Mouse (Mus musculus) kidney, embryonic 14.5 days (tissue): ENCODE measurements around the gene Wdr46. TPM values are rescaled to one million over a fixed set of nuclear protein-coding genes. Genes with fewer than 3 reads are reported as not detected.

Experiments used
- ATAC-seq: fragments of 200-750 bp; cut with Nextera tagmentation; 2 replicates; pipeline ENCODE4 v1.8.0; 2017; ENCODE audit warnings: moderate number of reproducible peaks, mild to moderate bottlenecking, moderate TSS enrichment, moderate library complexity; ENCODE audit not compliant: low FRiP score, low TSS enrichment
- H3K27ac ChIP-seq: fragments of 300-500 bp; sonication (generic); 2 replicates; pipeline ENCODE4 v1.5.1; 2014; ENCODE audit warnings: low read depth, mild to moderate bottlenecking, low read length, moderate library complexity, mixed read lengths
- H3K27me3 ChIP-seq: fragments of 300-500 bp; sonication (generic); 2 replicates; pipeline ENCODE4 v1.6.1; 2014; ENCODE audit warnings: mild to moderate bottlenecking, low read length; ENCODE audit not compliant: control insufficient read depth, insufficient read depth
- H3K36me3 ChIP-seq: fragments of 300-500 bp; sonication (generic); 2 replicates; pipeline ENCODE4 v1.6.1; 2014; ENCODE audit warnings: low read length, mixed read lengths; ENCODE audit not compliant: control insufficient read depth, insufficient read depth
- H3K4me1 ChIP-seq: fragments of 300-500 bp; sonication (generic); 2 replicates; pipeline ENCODE4 v1.6.1; 2014; ENCODE audit warnings: low read length, mixed read lengths; ENCODE audit not compliant: control insufficient read depth, insufficient read depth
- H3K4me2 ChIP-seq: fragments of 300-500 bp; sonication (generic); replicated peaks from 2 replicates; pipeline ENCODE4 v1.6.1; 2014; ENCODE audit warnings: low read depth, mild to moderate bottlenecking, low read length
- H3K4me3 ChIP-seq: fragments of 300-500 bp; sonication (generic); 2 replicates; pipeline ENCODE4 v1.5.1; 2014; ENCODE audit warnings: mild to moderate bottlenecking, low read length
- H3K9ac ChIP-seq: fragments of 300-500 bp; sonication (generic); 2 replicates; pipeline ENCODE4 v1.6.1; 2014; ENCODE audit warnings: low read depth, mild to moderate bottlenecking, low read length, moderate library complexity
- H3K9me3 ChIP-seq: fragments of 300-500 bp; sonication (generic); 2 replicates; pipeline ENCODE4 v1.6.1; 2016; ENCODE audit warnings: low read length; ENCODE audit not compliant: control insufficient read depth
- WGBS: fragments of 180-500 bp; shearing (Covaris S2); extraction: QIAGEN DNeasy Blood & Tissue Kit; methylation state at CpG from one replicate; pipeline ENCODE4 v1.1.7; 2014; 5-methylcytosine and 5-hydroxymethylcytosine counted together
- polyA plus RNA-seq: library from polyadenylated mRNA; unstranded; fragments of >200 nt; fragmentation: Nextera tagmentation; extraction: Ambion mirVana; gene quantifications from 2 replicates; pipeline ENCODE4 v1.2.1, GENCODE M21; 2014

Gene Wdr46
- polyA plus RNA-seq, 1 experiment from 2014 or later = 37.8 TPM

DNA sequence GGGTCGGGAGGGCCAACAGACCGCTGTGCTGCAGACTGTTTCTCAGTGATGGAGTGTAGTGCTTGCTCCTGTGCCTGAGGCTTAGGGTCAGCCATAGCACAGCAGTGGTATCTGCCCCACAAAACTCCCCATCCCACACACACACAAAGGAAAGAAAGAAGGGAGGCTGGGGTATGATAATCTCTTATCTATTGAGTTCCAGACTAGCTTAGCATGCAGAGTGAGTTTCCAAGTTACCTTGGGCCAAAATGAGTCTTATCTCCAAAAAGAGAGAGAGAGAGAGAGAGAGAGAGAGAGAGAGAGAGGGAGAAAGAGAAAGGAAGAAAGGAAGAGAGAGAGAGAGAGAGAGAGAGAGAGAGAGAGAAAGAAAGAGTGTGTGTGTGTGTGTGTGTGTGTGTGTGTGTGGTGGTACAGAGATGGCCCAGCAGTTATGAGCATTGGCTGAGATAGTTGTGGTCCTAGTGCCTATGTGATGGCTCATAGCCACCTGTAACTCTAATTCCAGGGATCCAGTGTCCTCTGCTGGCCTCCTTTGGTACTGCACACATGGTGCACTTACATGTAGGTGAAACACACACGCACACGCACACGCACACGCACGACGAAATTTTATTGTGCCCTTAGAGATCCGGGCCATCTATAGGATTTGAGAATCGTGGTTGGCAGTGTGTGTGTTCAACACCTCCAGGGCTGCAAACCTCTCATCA, 15.7 kb upstream of the Wdr46 start:
- Histone ChIP-seq H3K9ac (no peak overlapping the region), H3K9me3 (no peaks in the 10 kb centered on the region), H3K4me1 (peaks cover 5% of the 10 kb centered on the region; the same call in 1 of the 2 replicates), H3K36me3 (peaks cover 5% of the 10 kb centered on the region; the same call in 1 of the 2 replicates), H3K27me3 (no peaks in the 10 kb centered on the region), H3K4me3 (no peak overlapping the region), H3K27ac (no peak overlapping the region), H3K4me2 (no peak overlapping the region)
- no peak for ATAC-seq
- 81% methylated on average over 10 of the region's 10 CpGs for WGBS

DNA sequence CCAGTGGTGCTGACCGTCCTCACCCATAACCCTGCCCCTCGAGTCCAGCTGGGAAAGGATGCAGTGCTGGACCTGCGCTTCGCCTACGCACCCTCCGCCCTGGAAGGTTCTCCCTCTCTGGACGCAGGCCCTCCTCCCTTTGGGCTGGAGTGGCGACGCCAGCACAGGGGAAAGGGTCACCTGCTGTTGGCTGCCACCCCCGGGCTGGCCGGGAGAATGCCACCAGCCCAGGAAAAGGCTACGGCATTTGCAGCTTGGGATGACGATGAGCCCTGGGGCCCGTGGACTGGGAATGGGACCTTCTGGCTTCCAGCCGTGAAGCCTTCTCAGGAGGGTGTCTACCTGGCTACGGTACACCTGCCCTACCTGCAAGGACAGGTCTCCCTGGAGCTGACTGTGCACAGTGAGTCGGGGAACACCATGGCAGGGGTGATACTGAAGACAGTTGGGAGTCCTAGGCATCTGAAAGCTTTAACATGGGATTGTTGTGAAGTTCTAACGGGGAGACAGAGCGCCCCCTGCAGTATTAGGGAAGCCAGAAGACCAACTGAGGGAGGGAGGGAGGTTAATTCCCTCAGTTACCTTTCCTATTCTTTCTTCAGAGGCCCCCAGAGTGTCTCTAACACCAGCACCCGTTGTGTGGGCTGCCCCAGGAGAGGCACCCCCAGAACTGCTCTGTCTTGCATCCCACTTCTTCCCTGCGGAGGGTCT, 14.9 kb upstream of the Wdr46 start:
- no peak overlapping the region for H3K9ac ChIP-seq
- ATAC-seq = no peak
- H3K4me3 ChIP-seq = no peak overlapping the region
- peaks cover 5% of the 10 kb centered on the region; the same call in 1 of the 2 replicates for H3K4me1 ChIP-seq
- H3K36me3 ChIP-seq = peaks cover 5% of the 10 kb centered on the region; the same call in 1 of the 2 replicates
- no peak overlapping the region for H3K27ac ChIP-seq
- 86% methylated on average over 21 of the region's 21 CpGs for WGBS
- no peaks in the 10 kb centered on the region for H3K27me3 ChIP-seq
- H3K9me3 ChIP-seq = no peaks in the 10 kb centered on the region
- no peak overlapping the region for H3K4me2 ChIP-seq

DNA sequence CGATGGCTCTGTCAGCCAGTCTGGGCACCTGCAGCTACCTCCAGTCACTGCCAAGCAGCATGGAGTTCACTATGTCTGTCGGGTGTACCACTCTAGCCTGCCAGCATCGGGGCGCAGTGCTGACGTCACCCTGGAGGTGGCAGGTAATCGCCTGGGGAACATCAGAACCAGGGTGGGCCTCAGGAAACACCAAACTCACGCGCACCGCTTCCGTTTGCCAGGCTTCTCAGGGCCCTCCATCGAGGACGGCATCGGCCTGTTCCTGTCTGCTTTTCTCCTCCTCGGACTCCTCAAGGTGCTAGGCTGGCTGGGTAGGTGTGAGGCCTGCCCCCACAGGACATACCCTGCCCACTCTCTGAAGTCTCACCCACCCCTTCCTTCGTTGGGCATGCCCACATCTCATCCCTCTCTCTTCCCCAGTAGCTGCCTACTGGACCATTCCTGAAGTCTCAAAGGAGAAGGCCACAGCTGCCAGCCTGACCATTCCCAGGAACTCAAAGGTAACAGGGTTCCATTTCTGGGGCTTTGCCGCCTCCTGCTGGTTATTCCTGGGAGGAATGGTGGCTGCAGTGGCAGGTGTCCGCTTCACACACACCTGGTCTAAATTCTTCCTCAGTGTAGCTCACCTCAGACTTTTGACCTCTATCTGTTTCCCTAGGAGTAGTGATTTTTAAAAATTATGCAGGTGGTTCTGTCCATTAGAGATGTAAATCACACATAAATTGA, 14.1 kb upstream of the Wdr46 start:
- peaks cover 12% of the 10 kb centered on the region; the same call in 1 of the 2 replicates for H3K4me1 ChIP-seq
- H3K4me3 ChIP-seq = no peak overlapping the region
- H3K27ac ChIP-seq = no peak overlapping the region
- no peaks in the 10 kb centered on the region for H3K27me3 ChIP-seq
- WGBS = 74% methylated on average over 17 of the region's 17 CpGs
- no peak for ATAC-seq
- no peak overlapping the region for H3K4me2 ChIP-seq
- no peaks in the 10 kb centered on the region for H3K9me3 ChIP-seq
- peaks cover 5% of the 10 kb centered on the region; the same call in 1 of the 2 replicates for H3K36me3 ChIP-seq
- H3K9ac ChIP-seq = no peak overlapping the region

GRCm38 (mm10) chr17:33928251-33928947, 12.1 kb upstream of the Wdr46 start:
- peaks cover 8% of the 10 kb centered on the region; the same call in 1 of the 2 replicates for H3K36me3 ChIP-seq
- H3K9me3 ChIP-seq = no peaks in the 10 kb centered on the region
- ATAC-seq = no peak
- no peaks in the 10 kb centered on the region for H3K27me3 ChIP-seq
- H3K9ac ChIP-seq = peak overlapping the region; percentile 84; the same call in 1 of the 2 replicates
- peaks cover 12% of the 10 kb centered on the region; the same call in 1 of the 2 replicates for H3K4me1 ChIP-seq
- peak overlapping the region; percentile 84 for H3K4me3 ChIP-seq
- peak overlapping the region; percentile 100 for H3K4me2 ChIP-seq
- 62% methylated on average over 21 of the region's 21 CpGs for WGBS
- H3K27ac ChIP-seq = no peak overlapping the region

DNA sequence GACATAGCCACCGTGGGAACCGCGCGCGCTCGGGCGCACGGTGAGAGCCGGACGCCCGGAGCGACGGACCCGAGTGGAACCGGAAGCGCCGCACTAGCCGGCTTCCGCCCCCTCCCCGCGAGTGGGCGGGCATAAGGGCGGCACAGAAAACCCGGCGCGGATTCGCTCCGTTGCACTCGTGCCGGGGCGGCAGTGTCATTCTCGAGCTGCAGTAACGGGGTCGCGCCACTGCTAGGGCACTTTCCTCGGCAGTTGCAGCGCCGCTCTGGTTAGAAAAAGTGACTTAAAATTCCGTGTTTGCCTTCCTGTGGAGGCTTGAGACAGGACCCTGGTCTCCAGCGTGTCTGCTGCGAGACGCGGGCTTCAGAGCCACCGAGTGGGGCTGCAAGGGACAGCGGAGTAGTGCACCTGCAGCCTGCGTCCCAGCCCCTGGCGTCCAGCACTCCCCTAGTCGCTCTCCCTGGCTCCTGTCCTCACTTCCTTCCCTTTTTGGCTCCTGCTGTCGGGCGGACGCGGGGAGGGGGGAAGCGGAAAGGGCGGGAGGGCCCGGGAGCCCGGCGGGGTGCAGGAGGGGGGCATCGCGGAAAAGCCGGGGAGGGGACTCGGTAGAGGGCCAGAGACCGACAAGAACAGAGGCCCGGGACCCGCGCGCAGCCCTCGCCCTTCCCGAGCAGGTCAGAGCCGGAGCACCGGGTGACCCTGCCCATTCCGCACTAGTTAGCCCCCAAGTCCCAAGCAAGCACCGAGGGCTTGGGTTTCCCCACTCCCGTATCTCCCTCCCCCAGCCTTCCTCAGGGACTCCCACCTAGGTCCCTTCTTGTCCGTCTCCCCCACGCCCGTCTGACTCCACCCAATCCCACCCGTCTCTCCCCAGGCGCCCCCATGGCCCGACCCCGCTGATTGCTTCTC, 10.8 kb upstream of the Wdr46 start, which contains the start of gene Rgl2:
TSS of gene Rgl2 (plus strand) at position 173 of the 909 bp plus-strand sequence.
- peaks cover 12% of the 10 kb centered on the region; the same call in 1 of the 2 replicates for H3K4me1 ChIP-seq
- H3K27me3 ChIP-seq = no peaks in the 10 kb centered on the region
- peak within 1 kb of the TSS; percentile 93 for H3K27ac ChIP-seq
- ATAC-seq = peak; percentile 86
- no peaks in the 10 kb centered on the region for H3K9me3 ChIP-seq
- H3K4me3 ChIP-seq = peak within 1 kb of the TSS; percentile 84
- WGBS = under 1% methylated on average over 55 of the region's 80 CpGs
- peaks cover 12% of the 10 kb centered on the region; the same call in 1 of the 2 replicates for H3K36me3 ChIP-seq
- peak within 1 kb of the TSS; percentile 100 for H3K4me2 ChIP-seq
- peak within 1 kb of the TSS; percentile 84 for H3K9ac ChIP-seq

DNA sequence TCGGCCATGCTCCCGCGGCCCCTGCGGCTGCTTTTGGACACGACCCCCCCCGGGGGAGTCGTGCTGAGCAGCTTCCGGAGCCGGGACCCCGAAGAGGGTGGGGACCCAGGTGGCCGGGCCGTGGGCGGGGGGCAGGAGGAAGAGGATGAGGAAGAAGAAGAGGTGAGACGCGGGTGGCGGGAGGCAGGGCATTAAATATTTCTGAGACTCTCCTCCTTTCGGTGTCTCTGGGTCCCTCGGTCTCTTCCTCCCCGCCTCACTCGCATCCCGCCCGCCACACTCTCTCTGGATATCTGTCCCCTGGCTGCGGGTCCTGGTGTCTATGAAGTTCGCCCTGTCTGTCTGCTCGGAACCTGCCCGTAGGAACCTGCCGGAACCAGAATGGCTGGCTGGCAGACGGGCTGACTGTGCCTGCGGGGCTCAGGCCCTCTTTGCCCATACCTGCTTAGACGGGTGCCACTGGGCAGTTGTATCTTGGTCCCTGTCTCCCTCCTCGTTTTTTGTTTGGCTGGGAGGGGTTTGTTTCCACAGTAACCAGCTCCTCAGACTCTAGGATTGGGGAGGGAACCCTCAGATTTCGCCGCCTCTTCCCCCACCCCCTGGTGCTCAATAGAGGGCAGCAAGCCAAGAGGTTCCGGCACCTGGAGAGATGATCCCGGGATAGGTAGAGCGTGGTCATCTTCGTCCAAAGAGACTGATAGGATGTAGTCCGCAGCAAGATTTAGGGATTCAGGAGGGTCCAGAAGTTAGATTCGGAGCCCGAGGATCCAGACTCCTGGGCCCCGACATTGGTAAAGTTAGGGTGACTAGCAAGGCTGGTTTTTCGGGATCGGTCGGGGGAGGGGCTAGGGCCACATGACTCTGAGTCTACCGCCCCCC, 9.9 kb upstream of the Wdr46 start:
- Histone ChIP-seq H3K9me3 (no peaks in the 10 kb centered on the region), H3K4me3 (peak overlapping the region; percentile 84), H3K4me2 (peak overlapping the region; percentile 100), H3K36me3 (peaks cover 16% of the 10 kb centered on the region; the same call in 1 of the 2 replicates), H3K4me1 (peaks cover 12% of the 10 kb centered on the region; the same call in 1 of the 2 replicates), H3K27ac (peak overlapping the region; percentile 93; the same call in 1 of the 2 replicates), H3K27me3 (no peaks in the 10 kb centered on the region), H3K9ac (peak overlapping the region; percentile 84)
- ATAC-seq = 0 out of 2 replicates have a peak, but pooled peaks have one; percentile 8
- under 1% methylated on average over 39 of the region's 45 CpGs for WGBS

- peaks cover 18% of the 10 kb centered on the region; the same call in 1 of the 2 replicates for H3K36me3 ChIP-seq
- peak overlapping the region; percentile 84 for H3K4me3 ChIP-seq
- ATAC-seq = 0 out of 2 replicates have a peak, but pooled peaks have one; percentile 1
- 42% methylated on average over 18 of the region's 18 CpGs for WGBS
- H3K27me3 ChIP-seq = no peaks in the 10 kb centered on the region
- peak overlapping the region; percentile 84 for H3K9ac ChIP-seq
- H3K9me3 ChIP-seq = no peaks in the 10 kb centered on the region
- H3K4me1 ChIP-seq = peaks cover 12% of the 10 kb centered on the region; the same call in 1 of the 2 replicates
- no peak overlapping the region for H3K27ac ChIP-seq
- H3K4me2 ChIP-seq = peak overlapping the region; percentile 100
Observed at GRCm38 (mm10) chr17:33931159-33931866, 9.1 kb upstream of the Wdr46 start.
